Mouse (Mus musculus) common myeloid progenitor, adult 5-6 weeks (primary cell): ENCODE data around the gene Ppil4. TPM values are rescaled to one million over a fixed set of nuclear protein-coding genes. Genes with fewer than 3 reads are reported as not detected.
A peak's percentile ranks its signal among the peaks of the same experiment; 100 is the strongest.

Source experiments
- ATAC-seq: replicated peaks from 2 replicates; pipeline ENCODE4 v1.8.0; 2016; ENCODE audit warnings: low read depth, mild to moderate bottlenecking, moderate TSS enrichment, inconsistent platforms; ENCODE audit not compliant: poor library complexity, severe bottlenecking
- total RNA-seq: library from RNA; stranded (forward); fragments of 200-1000, 187-1606 nt; gene quantifications from 2 replicates; pipeline ENCODE4 v1.2.3, GENCODE M21; 2017

The Ppil4 gene
- total RNA-seq, 1 experiment from 2014 or later: 100 TPM

DNA sequence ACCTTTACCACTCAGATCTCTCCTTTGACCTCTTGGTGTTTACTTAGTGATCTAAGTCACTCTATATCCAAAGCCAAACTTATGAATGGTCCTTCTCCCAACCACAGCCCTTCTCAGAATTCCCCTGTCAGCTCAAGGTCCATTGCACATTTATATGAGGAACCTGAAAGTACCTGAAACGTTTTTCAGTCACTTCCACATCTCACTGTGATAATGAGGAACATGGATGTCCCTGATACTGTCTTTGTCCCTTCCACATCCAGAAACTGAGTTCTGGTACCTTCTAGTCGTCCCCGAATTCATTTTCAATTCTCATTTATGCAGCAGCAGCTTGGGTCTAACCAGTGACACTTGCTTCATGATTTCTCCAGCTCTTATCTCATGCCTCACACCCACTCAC is 59.2 kb downstream of the Ppil4 start:
- ATAC-seq: 0 out of 2 replicates have a peak, but pooled peaks have one; percentile 24

DNA sequence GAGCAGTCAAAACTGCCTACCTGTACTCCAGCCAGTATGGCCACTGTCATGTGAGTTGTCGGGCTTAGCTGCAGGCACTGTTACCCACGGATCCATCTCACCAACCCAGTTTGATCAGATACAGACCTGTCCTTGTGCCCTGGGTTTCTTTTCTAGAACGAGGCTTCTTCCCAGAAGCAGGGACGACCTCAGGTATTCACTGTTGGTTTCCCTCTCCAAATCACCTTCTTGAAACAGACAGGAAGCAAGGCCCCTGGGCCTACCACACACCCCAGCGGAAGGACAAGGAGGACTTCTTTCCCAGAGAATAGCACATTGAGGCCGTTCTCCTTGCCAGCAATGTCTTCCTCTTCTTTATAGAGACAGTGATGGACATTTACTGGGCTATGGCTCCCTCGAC is 67.8 kb downstream of the Ppil4 start:
- ATAC-seq: no peak

DNA sequence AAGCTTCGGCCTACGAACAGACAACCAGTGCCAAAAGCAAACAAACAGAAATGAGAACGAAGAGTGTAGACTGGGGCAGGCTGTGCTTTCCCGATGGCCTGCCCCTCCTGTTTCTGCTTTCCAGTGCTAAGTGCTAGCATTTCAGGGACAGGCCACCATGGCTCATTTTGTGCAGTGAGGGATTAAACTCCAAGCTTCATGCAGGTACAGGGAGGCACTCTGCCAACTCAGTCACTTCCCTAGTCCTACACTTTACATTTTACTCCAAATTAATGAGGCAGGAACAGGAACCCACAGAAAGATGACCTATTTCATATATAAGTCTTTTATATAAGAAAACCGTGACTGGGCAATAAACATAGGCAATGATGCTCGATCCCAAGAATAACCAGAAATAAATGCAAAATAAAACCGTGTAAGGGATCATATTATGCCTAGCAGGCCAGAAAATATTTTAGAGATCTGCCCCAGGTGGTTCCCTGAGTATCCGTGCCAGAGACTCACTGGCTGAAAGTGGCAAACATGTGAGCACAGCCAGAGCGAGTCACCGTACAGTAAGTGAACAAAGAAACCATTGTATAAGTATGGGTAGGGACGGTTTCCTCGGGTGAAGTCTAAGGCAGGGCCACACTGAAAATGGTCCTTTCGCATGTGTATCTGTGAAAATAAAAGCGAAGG is 68.7 kb downstream of the Ppil4 start:
- no peak for ATAC-seq

DNA sequence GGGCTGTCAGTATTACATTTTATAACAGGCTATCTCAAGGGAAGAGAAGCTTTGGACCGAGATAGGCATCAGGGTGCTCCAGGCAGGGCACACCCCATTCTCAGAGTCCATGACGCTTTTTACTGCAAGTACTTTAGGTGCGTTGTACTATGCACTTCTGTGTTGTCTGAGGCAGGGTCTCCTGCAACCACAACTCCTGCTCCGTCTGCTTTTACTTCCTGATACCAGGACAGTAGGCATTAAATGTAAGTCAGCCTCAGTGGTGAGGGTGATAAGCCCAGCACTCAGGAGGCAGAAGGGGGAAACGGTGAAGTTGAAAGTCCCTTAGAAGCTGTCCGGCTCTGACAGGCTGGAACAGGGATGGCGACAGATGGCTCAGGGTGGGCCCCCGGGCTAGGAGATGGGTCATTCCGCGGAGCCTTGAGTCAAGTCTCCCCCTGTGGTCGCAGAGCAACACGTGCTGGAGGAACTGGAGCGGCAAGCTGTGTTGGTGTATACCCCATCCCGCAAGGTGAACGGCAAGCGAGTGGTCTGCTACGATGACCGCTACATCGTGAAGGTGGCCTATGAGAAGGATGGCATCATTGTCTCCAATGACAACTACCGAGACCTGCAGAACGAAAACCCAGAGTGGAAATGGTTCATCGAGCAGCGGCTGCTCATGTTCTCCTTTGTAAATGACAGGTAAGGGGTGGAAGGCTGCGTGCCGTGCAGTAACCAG is 69.4 kb downstream of the Ppil4 start:
- no peak for ATAC-seq

DNA sequence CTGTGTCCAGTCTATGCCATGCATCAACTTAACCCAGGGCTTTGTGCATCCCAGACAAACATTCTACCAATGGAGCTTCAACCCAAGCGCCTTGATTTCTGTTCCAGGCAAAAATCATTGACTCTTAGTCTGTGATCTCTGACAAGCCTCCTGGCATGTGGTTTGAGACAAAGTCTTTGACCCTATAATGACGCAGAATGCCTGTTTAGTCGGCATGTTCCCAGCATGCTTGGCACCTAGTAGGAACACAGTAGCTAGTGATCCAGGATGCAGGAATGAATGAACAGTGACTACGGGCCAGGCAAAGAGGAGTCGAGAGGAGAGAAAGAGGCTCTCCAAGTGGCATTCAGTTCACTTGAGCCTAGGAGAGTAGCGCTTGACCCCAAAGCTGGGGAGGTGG is 70.7 kb downstream of the Ppil4 start:
- ATAC-seq: no peak

DNA sequence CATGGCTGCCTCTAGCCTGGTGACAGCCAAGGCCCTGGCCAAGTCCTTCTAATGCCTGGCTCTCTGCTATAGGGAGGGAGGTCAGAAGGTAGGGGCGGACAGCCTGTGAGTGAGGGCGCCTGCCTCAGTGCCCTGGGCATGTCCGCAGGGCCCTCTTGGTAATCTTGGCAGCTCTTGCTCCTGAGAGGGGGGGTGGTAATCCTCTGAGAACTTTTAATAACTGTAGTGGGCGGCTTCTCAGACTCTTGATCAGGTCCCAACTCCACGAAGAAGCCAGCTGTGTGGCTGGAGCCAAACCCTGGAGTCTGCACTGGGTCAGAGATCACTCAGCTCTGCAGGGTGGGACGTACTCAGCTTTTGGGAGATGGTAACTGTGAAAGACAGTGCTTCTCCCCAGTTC is 71.5 kb downstream of the Ppil4 start:
- ATAC-seq: no peak

DNA sequence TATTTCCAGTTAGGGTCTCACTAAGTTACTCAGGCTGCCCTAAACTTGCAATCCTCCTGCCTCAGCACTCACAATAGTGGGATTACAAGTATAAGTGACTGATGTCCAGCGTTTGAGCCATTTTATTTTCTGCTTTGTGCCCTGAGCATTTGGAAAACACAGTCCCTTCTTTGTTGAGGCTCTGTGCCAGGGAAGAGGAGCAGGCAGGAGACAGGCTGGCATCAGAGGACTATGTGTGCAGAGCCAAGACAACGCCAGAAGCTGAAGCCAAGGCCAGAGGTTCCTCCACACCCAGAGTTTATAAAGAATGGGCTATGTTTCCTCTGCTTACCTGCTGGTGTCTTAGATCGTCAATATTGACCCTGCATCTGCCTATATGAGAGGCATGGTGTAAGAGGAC is 72.1 kb downstream of the Ppil4 start:
- no peak for ATAC-seq

DNA sequence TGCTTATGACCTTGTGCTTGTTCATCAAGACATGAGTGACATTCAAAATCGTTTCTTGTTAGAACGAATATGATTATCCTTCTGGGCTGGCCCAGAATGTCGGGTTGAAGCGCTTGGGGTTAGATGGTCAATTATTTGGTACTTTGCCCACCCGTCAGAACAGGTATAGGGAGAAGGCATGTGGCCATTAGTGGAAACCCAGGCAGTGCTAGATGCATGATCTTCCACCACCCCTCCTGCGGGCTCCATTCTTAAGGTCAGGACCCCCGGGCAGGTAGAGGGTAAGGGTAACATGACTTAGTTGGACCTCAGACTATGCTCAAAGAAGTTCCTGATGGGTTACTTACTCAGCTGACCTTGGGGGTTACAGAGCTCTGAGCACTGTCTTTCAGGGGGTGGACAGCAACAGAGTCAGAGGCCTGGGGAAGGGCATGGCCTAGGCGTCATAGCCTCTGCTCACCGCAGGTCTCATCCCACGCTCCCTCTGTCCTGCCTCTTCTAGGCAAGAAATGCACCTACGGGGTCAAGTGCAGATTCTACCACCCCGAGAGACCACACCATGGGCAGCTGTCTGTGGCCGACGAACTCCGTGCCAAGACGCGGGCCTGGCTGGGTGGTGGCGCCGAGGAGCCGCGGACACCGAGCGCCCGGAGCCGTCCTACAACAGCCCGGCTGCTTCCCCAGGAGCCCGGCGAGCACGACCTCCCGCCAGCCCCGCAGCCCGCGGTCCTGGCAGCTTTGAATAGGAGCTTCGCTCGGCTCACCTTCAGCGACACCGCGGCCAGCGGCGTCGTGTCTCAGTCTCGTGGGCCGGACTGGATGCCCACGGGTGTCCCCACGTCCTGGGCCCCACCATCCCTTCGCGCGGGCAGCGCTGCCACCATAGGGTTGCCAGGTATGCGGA is 74.3 kb downstream of the Ppil4 start:
- no peak for ATAC-seq

DNA sequence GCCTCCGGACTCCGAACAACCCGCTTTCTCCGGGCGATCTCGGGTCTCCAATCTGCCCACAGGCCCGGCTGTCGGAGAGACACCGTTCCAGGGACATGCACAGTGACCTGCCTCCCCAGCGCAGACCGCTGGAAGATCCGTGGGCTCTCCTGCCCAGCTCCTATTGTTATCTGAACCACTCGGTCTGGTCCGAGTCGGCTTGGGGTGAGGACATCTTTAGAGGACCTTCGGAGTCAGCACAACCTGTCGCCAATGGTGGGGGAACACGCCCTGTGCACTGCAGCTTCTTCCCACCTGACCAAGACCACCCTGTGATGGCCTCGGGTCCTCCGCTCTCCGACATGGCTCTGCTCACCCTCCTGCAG is 75.0 kb downstream of the Ppil4 start:
- ATAC-seq: no peak

DNA sequence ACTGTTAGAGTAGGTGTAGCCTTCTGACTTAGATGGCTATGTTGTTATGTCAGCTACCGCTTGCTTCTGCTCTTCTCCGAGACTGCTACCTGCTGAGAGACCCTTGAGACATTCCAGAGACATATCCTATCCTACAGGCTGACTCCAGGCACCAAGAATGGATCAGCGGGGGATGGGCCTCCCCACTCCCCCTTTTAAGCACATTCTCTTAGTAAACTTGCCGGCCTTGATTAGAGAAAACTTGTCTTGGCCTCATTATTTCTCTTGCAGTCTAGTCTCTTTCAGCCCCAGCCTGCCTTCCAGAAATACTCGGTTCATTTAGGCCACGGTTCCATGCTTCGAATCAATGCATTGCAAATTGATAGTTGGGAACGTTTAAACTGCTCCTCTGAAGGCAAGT is 77.1 kb downstream of the Ppil4 start:
- ATAC-seq: no peak

DNA sequence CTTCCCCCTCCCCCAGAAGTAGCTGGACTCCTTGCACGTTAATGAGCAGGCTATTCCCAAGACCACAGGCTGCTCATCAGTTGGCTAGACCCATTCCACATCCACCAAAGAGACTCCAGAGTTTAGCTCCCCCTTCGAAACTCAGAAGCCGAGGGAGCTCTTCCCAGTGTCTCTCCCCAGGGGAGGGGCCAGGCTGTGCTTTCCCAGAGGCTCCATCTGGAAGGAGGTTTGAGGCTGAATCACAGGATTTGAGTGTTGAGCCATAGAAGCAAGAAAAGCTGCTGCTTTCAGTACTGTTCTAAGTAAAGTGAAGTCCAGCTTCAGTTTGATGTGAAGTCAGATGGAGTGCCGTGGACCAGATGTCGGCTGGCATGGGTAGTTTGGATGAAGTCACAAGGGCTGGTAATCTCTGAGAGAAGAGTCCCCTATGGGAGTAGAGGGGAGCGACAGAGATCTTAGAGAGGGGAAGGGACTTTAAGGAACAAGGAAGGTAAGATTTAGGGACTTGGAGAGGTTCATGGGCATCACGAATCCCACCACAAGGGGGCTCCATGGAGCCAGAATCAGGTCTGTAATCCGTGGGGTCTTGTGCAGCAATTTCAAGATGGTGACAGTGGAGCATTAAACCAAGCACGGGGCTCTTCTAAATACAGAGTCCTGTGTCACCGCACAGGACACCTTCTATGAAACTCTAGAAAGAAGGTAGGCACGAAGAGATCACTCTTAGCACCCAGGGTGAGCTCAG is 78.1 kb downstream of the Ppil4 start:
- ATAC-seq: peak; percentile 66; the same call in 1 of the 2 replicates

DNA sequence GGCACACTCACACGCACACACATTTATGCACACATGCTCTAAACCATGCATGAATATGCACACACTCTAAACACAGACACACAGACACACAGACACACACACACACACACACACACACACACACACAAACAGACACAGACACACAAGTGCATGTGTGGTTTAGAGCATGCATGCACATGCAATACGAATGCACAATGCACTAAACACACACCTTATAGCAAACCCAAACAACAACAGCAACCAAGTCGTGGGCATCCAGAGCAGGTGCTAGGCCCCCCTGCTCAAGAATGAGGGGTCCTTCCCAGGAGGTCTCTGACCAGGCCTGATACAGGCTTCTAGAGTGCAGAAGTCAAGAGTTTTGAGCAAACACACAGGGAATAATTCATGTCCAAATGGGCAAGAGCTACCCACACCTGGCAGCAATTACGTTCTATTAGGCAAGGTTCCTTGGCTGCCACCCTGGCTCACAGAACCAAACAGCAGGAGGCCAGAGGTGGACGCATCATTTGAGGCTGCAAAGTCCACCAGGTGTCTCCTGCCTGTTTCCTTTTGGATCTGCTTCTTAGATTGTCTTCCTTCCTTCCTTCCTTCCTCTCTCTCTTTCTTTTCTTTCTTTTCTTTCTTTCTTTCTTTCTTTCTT is 78.8 kb downstream of the Ppil4 start:
- no peak for ATAC-seq

Other genes starting within 250 kb of the Ppil4 start
- 0.53 and 1.5 TPM in 2 replicates for gene Lrp11, start 203.1 kb upstream of the Ppil4 start, total RNA-seq
- 29.5 and 38.1 TPM in 2 replicates for gene Nup43, start 125.4 kb upstream of the Ppil4 start, total RNA-seq
- gene Pcmt1, start 111.8 kb upstream of the Ppil4 start, total RNA-seq: 72.8 and 75.1 TPM in 2 replicates
- gene Lats1, start 111.7 kb upstream of the Ppil4 start, total RNA-seq: 17.5 and 19.8 TPM in 2 replicates
- gene Katna1, start 66.9 kb upstream of the Ppil4 start, total RNA-seq: 57.2 and 80.5 TPM in 2 replicates
- gene Ginm1, start 67 bp upstream of the Ppil4 start, total RNA-seq: 51.2 and 67.1 TPM in 2 replicates
- 0.44 and 0.64 TPM in 2 replicates for gene Zc3h12d, start 39.6 kb downstream of the Ppil4 start, total RNA-seq
- gene Tab2, start 163.3 kb downstream of the Ppil4 start, total RNA-seq: 89.2 and 103 TPM in 2 replicates